Mouse (Mus musculus) thymus, adult 2 months (tissue): ENCODE measurements around the gene Tppp3. TPM values are rescaled to one million over a fixed set of nuclear protein-coding genes. Genes with fewer than 3 reads are reported as not detected.

Source experiments
- DNase-seq: peaks from one replicate; pipeline ENCODE4 v3.0.0; 2021
- H3K27ac ChIP-seq: fragments of 200-500 bp; 2 replicates; pipeline ENCODE4 v1.5.1; 2012; ENCODE audit warnings: low read length, control low read depth; ENCODE audit not compliant: control insufficient read depth, insufficient read depth
- H3K27me3 ChIP-seq: fragments of 200-500 bp; 2 replicates; pipeline ENCODE4 v1.6.1; 2012; ENCODE audit warnings: mild to moderate bottlenecking, low read length, moderate library complexity, mixed read lengths; ENCODE audit not compliant: control insufficient read depth, insufficient read depth
- H3K36me3 ChIP-seq: fragments of 200-500 bp; 2 replicates; pipeline ENCODE4 v1.6.1; 2012; ENCODE audit warnings: mild to moderate bottlenecking, low read length, moderate library complexity; ENCODE audit not compliant: control insufficient read depth, insufficient read depth
- H3K4me1 ChIP-seq: fragments of 200-500 bp; replicated peaks from 2 replicates; pipeline ENCODE4 v1.6.1; 2012; ENCODE audit warnings: low read length; ENCODE audit not compliant: control insufficient read depth, insufficient read depth
- H3K4me3 ChIP-seq: fragments of 200-500 bp; 2 replicates; pipeline ENCODE4 v1.5.1; 2012; ENCODE audit warnings: mild to moderate bottlenecking, low read length, control low read depth, moderate library complexity; ENCODE audit not compliant: control insufficient read depth, insufficient read depth
- CTCF ChIP-seq: fragments of 200-500 bp; IDR thresholded peaks from 2 replicates; pipeline ENCODE4 v1.5.1; 2012; ENCODE audit warnings: mild to moderate bottlenecking, control low read depth, low read length, moderate library complexity, borderline replicate concordance; ENCODE audit not compliant: control insufficient read depth, poor library complexity, insufficient read depth; ENCODE audit errors: extremely low read depth
- POLR2A ChIP-seq: fragments of 200-500 bp; IDR thresholded peaks from 2 replicates; pipeline ENCODE4 v1.6.1; 2012; ENCODE audit warnings: mild to moderate bottlenecking, low read length, control low read depth, moderate library complexity; ENCODE audit not compliant: control insufficient read depth, poor library complexity, insufficient read depth; ENCODE audit errors: extremely low read depth
- WGBS: fragments of 180-500 bp; shearing (Covaris S2); methylation state at CpG from one replicate; pipeline ENCODE4 v1.1.7; 2018; 5-methylcytosine and 5-hydroxymethylcytosine counted together
- polyA plus RNA-seq: library from polyadenylated mRNA; depleted of rRNA; stranded (reverse); fragments of >200 nt; gene quantifications from 2 replicates; pipeline ENCODE4 v1.2.3, GENCODE M21; 2012; rRNA removed

Gene Tppp3
- polyA plus RNA-seq, 1 experiment = 27.8 TPM

GRCm38 (mm10) chr8:105426878-105427277, 44.4 kb downstream of the Tppp3 start:
- WGBS = 76% methylated on average over 6 of the region's 6 CpGs
- Histone ChIP-seq H3K4me1 (no peaks in the 10 kb centered on the region), H3K27me3 (no peaks in the 10 kb centered on the region), H3K4me3 (no peak overlapping the region), H3K36me3 (no peaks in the 10 kb centered on the region), H3K27ac (no peak overlapping the region)
- no peak for DNase-seq
- TF ChIP-seq POLR2A = no peak
- no peak for TF ChIP-seq CTCF

DNA sequence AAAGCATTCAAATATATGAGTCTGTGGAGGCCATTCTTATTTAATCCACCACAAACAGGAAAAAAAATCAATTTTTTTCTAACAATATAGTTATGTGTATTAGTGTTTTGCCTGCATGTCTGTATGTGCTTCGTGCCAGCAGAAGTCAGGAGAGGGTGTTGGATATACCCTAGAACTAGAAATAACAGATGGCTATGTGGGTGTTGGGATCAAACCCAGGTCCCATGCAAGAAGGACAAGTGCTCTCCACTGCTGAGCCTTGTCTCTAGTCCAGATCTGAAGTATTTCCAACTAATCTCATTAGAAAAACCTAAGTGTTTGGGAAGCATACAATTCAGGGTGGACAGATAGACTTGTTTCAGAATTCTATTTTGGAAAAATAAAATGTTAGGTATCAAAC, 49.3 kb downstream of the Tppp3 start:
- no peak for TF ChIP-seq CTCF
- TF ChIP-seq POLR2A = no peak
- no peak for DNase-seq
- Histone ChIP-seq H3K4me1 (no peaks in the 10 kb centered on the region), H3K4me3 (no peak overlapping the region), H3K27ac (no peak overlapping the region), H3K27me3 (no peaks in the 10 kb centered on the region), H3K36me3 (no peaks in the 10 kb centered on the region)
- WGBS = 82% methylated on average over 1 of the region's 1 CpGs

DNA sequence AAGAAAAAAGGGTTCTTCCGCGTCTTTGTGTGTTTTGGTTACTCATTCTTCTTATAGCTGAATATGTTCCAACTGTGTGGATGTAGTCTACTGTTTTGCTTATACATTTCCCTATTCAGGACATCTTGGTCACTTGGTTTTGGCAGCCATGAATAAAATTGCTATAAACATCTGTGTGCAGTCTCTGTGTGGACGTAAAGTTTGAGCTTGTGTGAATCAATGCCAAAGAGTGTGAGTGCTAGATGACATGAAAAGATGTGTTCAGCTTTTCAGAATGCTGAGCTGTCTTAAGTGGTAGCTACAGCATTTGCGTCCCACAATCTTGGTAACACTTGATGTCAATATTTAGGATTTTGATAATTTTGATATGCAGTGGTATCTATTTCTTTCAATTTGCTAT, 51.5 kb downstream of the Tppp3 start:
- no peak overlapping the region for H3K27ac ChIP-seq
- H3K27me3 ChIP-seq = no peaks in the 10 kb centered on the region
- TF ChIP-seq CTCF (no peak), POLR2A (no peak)
- no peak overlapping the region for H3K4me3 ChIP-seq
- H3K4me1 ChIP-seq = no peaks in the 10 kb centered on the region
- WGBS = 98% methylated on average over 4 of the region's 4 CpGs
- H3K36me3 ChIP-seq = no peaks in the 10 kb centered on the region
- DNase-seq = no peak

DNA sequence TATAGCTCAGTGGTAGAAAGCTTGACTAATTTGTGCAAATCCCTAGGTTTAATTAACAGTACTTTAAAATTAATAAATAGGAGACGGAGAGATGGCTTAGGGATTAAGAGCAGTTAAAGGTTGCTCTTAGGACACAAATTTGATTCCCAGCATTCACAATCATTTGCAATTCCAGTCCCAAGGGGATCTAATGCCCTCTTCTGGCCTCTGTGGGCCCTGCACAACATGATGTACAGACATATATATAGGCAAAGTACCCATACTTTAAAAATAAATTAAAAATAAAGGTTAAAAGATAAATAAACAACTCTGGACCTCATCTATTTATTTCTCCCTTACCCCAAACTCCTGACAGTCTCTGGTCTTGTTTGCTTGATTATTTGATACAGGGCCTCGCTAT, 52.3 kb downstream of the Tppp3 start:
- TF ChIP-seq POLR2A = no peak
- no peak for TF ChIP-seq CTCF
- Histone ChIP-seq H3K36me3 (no peaks in the 10 kb centered on the region), H3K4me1 (no peaks in the 10 kb centered on the region), H3K4me3 (no peak overlapping the region), H3K27ac (no peak overlapping the region), H3K27me3 (no peaks in the 10 kb centered on the region; the same call in 1 of the 2 replicates)
- 97% methylated on average over 2 of the region's 2 CpGs for WGBS
- peak; percentile 12 for DNase-seq

Other genes with a start within 250 kb of the Tppp3 start
- 24.6 and 26.4 TPM in 2 replicates for gene D230025D16Rik, start 246.4 kb downstream of the Tppp3 start, polyA plus RNA-seq
- gene B3gnt9, start 216.4 kb downstream of the Tppp3 start, polyA plus RNA-seq = 11.6 and 13.1 TPM in 2 replicates
- 40.1 and 40.4 TPM in 2 replicates for gene Tradd, start 206.9 kb downstream of the Tppp3 start, polyA plus RNA-seq
- 27.8 and 30.4 TPM in 2 replicates for gene Fbxl8, start 206.9 kb downstream of the Tppp3 start, polyA plus RNA-seq
- gene Hsf4, start 201.7 kb downstream of the Tppp3 start, polyA plus RNA-seq = 2.9 and 3.3 TPM in 2 replicates
- 3.5 and 4.0 TPM in 2 replicates for gene Nol3, start 195.4 kb downstream of the Tppp3 start, polyA plus RNA-seq
- gene 4931428F04Rik, start 181.7 kb downstream of the Tppp3 start, polyA plus RNA-seq = 13.6 and 14.3 TPM in 2 replicates
- gene Exoc3l, start 175.4 kb downstream of the Tppp3 start, polyA plus RNA-seq = 10.6 and 12.7 TPM in 2 replicates
- 474 and 475 TPM in 2 replicates for gene E2f4, start 173.9 kb downstream of the Tppp3 start, polyA plus RNA-seq
- gene Elmo3, start 165.9 kb downstream of the Tppp3 start, polyA plus RNA-seq = 28.9 and 39.1 TPM in 2 replicates
- 13.1 and 15.1 TPM in 2 replicates for gene Lrrc29, start 145.2 kb downstream of the Tppp3 start, polyA plus RNA-seq
- 137 and 194 TPM in 2 replicates for gene Tmem208, start 145.2 kb downstream of the Tppp3 start, polyA plus RNA-seq
- gene Fhod1, start 123.6 kb downstream of the Tppp3 start, polyA plus RNA-seq = 33.6 and 36.2 TPM in 2 replicates
- 12.7 and 14.7 TPM in 2 replicates for gene Slc9a5, start 122.7 kb downstream of the Tppp3 start, polyA plus RNA-seq
- 1.3 and 1.5 TPM in 2 replicates for gene Plekhg4, start 98.3 kb downstream of the Tppp3 start, polyA plus RNA-seq
- 0.07 TPM in 1 of 2 replicates, not detected in the other for gene Kctd19, start 58.0 kb downstream of the Tppp3 start, polyA plus RNA-seq
- 0.24 and 0.34 TPM in 2 replicates for gene Lrrc36, start 58.0 kb downstream of the Tppp3 start, polyA plus RNA-seq
- gene Zdhhc1, start 25.4 kb upstream of the Tppp3 start, polyA plus RNA-seq = 22.3 and 23.5 TPM in 2 replicates
- 0.46 and 0.90 TPM in 2 replicates for gene Hsd11b2, start 47.2 kb upstream of the Tppp3 start, polyA plus RNA-seq
- gene Atp6v0d1, start 94.5 kb upstream of the Tppp3 start, polyA plus RNA-seq = 112 and 119 TPM in 2 replicates
- gene Ripor1, start 133.7 kb upstream of the Tppp3 start, polyA plus RNA-seq = 125 and 128 TPM in 2 replicates
- 67.0 and 89.4 TPM in 2 replicates for gene Ctcf, start 165.0 kb upstream of the Tppp3 start, polyA plus RNA-seq
- 0.52 and 1.00 TPM in 2 replicates for gene Agrp, start 165.9 kb upstream of the Tppp3 start, polyA plus RNA-seq
- gene Carmil2, start 214.7 kb upstream of the Tppp3 start, polyA plus RNA-seq = 408 and 419 TPM in 2 replicates
- gene Acd, start 229.6 kb upstream of the Tppp3 start, polyA plus RNA-seq = 118 and 122 TPM in 2 replicates
- 29.7 and 30.7 TPM in 2 replicates for gene Pard6a, start 229.6 kb upstream of the Tppp3 start, polyA plus RNA-seq
- gene 4933405L10Rik, start 236.1 kb upstream of the Tppp3 start, polyA plus RNA-seq = not detected in 2 replicates
- 46.7 and 53.9 TPM in 2 replicates for gene Enkd1, start 236.7 kb upstream of the Tppp3 start, polyA plus RNA-seq